Mouse (Mus musculus) v-Abl transformed pro-B cells (cell line): ENCODE results near the gene Map3k6.

ENCODE experiments used
- in situ Hi-C, 2 experiments: fragments of 400-800 bp; cut with MboI; formaldehyde crosslinking; loops; one replicate each; pipeline ENCODE4 v1.15.1; 2025; ENCODE audit not compliant: unreplicated experiment in 2 of 2

Gene Map3k6

DNA sequence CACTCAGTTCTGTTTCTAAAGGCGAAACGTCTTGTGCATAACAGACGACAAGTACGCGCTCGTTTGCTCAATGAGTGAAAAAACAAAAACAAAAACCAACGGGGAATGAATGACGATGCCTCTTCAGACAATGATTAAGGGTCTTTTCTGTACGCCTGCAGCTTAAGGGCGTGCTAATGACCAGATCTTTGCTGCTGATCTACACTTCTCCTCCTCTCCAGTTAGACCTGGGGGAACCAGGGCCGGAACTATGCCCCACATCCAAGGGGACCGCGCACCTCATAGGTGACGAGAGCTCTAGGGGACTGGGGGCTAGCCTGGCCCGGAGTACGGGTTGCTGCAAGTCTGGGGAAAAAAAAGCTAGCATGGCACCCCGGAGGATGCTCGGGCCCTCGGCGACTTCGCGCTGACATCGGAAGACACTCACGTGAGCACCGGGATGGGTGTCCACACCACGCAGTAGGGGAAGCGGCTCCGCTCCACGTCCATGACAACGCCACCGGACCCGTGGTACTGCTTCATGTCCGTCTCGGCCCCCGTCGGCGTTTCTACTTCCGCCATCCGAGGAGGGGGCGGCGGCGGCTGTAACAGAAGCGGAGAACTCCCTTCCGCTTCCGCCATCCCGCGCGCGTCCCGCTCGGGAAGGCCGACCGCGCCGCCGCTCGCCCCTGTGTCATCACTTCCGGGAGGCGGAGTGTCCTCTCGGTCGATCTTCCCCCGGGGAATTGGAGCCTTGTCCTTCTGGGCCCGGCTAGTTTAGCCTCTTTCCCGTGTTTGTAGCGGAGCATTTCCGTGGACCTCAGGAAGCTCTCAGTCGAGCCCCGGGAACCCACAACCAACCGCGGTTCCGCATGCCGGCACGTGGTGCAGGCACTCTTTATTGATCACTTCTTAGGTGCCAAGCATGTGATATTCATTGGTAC lies 36.7 kb downstream of the Map3k6 start, which contains the start of gene Tmem222:
Gene Tmem222, minus strand, starts transcription at position 689 of the 923 bp plus-strand sequence.
- in situ Hi-C loops: no loop called here

DNA sequence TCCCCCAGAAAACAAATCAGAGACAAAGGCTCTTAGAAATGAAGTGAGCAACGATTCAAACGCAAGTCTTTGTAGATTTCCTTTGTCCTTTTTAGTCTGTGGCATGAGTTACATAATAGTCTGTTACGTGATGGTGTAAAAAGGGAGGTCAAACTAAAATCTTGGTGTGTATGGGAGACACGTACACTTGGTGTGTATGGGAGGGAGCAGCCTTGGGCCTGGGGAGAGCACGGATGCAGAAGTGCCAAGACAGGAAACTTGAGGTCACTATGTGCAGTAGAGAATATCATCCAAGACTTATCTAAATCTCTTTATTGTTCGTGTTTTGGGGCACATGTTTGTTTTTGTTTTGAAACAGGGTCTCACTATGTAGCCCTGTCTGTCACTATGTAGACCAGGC lies 37.4 kb downstream of the Map3k6 start:
- in situ Hi-C loops: no loop called here

DNA sequence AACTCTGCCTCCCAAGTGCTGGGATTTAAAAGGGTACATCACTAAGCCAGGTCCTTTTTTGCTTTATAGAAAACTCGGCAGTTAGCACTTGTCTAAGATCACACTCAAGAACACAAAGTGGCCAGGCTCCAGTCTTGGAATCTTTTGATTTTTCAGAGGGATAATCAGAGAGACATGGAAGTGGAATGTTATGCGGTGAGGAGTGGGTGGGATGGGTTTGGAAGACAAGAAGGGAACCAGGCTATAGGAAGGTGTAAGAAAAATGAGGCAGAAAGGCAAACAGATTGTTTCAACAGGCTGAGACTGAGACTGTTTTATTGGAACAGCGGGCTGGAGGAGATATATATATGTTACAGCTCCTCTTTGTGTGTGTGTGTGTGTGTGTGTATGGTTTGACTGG lies 37.9 kb downstream of the Map3k6 start:
- in situ Hi-C loops: no loop called here

DNA sequence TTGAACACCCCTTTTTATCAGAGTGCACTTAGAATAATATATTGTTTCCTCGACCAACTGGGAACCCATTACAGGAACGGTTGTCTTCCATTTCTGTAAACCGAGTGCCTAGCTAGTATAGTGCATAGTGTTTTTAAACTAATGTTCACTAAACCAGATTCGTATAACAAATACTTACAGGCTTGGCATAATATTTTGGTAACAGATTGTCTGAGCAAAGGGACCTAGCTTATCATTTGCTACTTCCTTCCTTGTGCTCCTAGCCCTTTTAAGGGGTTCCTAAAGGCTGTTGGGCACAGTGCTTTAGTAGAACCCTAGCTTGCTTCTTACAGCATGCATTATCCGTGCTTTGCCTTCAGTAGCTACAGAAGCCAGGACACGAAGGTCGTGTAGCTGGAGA lies 40.9 kb downstream of the Map3k6 start:
- in situ Hi-C loops: no loop called here

DNA sequence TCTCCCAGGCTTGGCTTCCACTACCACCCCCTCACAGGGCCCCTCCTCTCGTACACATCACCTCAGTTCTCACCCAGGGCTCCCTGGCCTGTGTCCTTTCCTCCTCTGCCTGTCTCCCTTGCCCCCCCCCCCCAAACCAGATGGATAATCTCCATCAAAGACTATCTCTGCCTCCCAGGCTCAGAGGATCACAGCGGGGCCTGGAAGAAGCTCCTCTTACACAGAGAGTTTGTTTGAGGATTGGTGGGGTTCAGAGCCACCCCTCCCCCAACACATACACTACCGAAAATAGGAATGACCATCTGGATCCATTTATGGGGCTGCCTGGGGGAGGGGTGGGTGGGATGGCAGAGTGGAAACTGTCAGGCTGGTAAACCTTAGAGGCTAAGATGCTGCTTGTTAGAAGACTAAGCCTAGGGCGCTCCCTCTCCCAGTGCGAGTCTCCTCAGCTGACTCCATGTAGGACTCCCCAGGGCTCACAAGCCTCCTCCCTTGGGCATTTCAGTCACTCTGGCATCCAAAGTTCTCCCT lies 41.4 kb downstream of the Map3k6 start:
- in situ Hi-C loops: no loop called here

DNA sequence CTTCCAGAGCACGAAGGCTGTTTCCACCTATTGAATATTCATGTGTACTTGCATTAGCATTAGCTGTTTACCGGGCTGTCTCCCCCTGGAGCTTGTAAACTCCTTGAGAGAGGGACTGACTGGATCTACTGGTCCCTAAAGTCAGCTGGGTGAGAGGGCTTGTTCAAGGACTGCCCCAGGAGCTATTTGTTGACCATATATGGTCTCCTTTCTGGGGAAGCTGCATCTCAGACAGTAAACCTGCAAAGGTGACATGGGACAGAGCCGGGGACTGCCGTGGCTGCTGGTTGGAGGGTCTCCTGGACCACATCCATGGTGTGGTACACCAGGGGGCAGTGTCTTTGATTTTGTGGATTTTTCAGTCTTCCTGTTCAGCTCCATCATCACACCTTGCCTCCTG lies 42.0 kb downstream of the Map3k6 start:
- in situ Hi-C loops: no loop called here

DNA sequence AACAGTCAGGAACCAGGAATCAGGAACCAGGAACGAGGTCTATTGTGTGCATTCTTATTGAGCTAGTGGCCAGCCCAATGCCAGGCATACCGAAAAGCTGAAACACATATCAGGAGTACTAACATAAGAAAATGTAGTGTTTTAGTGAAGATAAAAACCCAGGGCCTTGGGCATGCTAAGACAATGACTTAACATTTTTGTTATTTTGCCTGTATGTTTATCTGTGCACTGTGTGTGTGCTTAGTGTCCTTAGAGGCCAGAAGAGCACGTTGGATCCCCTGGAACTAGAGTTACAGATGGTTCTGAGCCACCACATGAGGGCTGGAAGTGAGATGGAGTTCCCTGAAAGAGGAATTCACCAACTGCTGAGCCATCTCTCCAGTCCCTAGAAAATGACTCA lies 44.7 kb downstream of the Map3k6 start:
- in situ Hi-C loops: no loop called here

DNA sequence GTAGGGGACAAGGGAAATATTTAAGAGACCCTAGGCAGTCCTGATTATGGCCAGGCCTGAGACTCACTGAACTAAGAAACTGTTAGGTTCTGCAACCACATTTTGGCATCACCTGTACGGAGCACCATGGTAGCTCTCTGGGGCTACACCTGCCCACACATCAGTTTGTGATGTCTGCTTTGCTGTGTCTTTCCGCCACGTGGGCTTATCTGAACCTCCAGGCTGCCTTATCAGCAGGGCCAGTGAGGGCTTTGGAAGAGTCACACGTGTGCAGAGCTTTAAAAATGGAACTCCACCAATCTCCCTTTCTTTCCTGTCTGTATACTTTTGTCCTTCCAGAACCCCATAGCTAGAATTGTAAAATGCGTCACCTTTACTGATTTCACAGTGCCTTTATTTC lies 45.3 kb downstream of the Map3k6 start:
- in situ Hi-C loops: no loop called here

DNA sequence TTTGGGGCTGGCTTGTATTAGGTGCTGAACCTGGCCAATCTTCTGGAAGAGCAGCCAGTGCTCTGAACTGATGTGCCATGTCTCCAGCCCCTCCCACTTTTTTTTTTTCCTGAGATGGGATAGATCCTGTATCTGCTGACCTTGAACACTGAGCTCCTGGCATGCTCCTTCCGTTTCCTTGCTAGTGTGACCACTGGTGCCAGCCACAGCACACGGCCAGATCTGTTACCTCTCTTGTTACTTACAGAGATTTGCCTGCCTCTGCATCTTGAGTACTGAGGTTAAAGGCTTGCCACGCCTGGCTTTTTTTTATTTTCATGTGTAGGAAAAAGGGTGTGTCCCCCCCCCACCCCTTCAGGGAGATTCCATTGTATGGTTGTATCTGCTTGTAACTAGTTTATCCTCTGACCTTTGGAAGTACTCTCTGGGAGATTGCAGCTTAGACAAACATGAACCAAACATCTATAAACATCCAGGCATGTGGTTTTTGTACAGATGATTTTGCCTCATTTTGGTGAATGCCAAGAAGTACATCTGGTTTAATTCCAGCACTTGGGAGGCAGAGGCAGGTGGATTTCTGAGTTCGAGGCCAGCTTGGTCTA lies 46.0 kb downstream of the Map3k6 start:
- in situ Hi-C loops: no loop called here

DNA sequence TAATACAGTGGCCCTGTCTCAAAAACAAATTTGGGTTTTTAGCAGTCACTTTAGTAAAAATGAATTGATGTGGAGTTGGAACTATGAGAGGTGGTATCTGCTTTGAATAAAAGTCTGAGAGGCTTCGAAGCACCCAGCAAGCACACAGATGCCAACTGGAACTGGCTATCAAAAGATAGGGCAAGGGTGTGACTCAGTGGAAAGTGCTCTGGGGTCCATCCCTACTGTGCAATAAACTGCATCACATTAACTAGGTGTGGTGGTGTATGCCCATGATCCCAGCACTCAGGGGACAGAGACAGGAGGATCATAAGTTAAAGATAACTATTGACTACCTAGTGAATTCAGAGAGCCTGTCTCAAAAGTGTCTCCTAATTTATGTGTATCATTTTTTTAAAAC lies 50.6 kb downstream of the Map3k6 start:
- in situ Hi-C loops: no loop called here

DNA sequence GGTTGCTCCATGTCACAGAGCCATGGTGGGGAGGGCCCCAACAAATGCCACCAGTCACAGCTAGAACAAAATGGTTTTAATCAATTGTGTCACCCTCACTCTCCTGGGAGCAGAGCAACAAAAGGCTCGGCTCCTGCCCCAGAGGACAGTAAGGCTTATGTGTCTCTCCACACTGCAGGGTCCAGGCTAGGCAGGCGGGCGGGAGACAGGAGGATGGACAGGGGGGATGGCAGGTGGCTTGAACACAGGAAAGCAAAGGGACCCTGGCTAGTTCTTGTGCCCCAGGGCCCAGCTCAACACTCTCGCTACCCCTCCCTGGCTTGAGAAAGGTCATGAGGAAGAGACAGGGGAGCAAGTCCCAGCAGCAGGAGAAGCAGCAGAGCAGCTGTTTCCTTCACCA lies 51.8 kb downstream of the Map3k6 start:
- in situ Hi-C loops: no loop called here

DNA sequence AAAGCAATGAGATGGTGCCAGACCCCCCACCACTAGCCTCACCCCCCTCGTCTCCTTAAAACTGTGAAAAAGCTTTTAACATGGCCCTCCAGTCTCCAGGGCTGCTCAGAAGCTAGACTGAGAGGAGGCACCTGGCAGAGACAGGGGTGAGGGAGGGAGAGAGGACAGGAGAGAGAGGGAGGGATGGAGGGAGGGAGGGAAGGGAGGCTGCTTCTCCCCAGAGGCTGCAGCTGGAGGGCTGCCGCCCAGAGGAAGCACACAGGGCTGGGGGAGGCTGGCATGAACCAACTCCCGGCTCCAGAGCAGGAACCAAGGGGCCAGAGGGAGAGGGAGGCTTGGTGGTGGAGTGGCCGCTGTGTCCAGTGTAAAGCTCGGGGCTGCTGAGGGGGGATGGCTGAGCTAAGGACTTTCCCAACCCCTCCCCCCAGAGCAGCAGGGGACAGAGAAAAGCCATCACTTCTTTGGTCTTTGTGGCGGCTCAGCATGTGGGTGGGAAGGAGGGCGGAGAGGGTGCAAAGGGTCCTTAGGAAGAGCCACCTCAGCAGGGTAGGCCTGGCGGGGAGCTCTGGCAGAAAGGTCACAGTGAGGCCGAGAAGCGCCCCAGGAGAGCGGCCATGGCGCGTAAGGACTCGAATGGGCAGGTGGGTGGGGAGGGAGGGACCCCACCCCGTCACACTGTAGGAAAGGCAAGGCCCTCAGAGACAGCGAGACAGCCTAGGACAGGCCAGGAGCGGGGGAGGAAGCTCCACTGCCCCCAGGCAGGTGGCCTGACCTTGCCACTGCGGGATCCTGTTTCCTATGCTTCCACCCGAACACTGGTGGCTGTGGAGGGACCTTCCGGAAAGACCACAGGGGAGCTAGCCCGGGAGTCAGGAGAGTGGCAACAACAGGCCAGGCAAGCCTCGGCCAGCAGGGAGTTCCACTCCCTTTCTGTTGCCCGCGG lies 52.6 kb downstream of the Map3k6 start:
- in situ Hi-C loops: no loop called here

DNA sequence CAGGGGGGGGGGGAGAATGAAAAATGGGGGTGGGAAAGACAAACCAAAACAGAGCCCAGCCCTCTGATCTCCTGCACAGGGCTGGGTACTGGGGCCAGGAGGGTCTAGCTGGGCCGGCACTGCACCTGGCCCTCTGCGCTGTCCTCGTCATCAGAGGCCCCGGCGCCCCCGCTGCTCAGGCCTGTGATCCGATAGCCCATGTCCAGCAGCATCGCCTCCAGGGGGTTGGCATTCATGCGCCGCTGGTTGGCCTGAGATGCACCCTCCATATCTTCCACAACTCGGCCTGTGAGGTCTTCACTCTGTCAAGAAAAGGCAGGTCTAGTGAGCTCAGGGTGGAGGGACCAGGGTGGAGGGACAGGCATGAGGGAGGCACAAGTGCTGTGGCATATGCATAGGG lies 53.5 kb downstream of the Map3k6 start:
- in situ Hi-C loops: no loop called here

DNA sequence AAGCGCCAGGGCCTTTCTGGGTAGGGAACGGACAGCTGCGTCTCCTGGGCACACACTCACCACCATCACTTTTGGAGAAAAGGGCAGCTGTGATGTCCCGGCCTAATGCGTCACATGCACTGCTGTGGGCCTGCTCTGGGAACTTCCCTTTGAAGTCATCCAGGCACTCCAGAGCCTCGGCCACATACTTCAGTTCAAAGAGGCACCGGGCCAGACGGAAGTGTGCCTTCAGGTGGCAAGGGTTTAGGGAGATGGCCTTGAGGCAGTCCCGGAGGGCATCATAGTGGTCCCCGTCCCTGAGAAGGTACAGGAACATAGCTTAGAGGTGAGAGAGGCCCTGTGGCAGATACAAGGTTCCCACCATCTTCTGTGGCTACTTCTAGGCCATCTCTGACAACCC lies 56.7 kb downstream of the Map3k6 start:
- in situ Hi-C loops: loop anchor here in 1 of 2 experiments (5.0 kb wide), 1 partner anchor 80 kb away; no protein-coding TSS in a partner anchor

DNA sequence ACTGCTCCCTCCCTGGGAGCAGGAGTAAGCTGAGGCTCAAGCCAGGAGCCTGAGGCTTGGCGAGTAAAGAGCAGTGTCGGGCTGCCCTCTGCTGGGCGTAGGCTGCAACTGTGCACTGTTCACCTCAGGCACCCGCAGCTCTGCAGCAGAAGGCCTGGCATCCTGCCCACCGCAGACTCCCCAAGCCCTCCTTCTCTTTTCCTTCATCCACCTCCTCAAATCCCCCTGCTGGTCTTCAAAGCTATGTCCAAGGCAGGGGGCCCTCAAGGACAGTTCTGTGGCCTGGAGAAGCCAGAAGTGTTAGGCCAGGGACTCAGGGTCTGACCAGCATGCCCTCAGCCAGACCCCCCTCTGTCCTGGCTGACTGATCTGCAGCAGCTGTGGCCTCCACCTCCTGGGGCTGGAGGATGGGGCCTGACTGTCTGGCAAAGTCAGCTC lies 57.2 kb downstream of the Map3k6 start:
- in situ Hi-C loops: loop anchor here in 1 of 2 experiments (5.0 kb wide), 1 partner anchor 81 kb away; no protein-coding TSS in a partner anchor

DNA sequence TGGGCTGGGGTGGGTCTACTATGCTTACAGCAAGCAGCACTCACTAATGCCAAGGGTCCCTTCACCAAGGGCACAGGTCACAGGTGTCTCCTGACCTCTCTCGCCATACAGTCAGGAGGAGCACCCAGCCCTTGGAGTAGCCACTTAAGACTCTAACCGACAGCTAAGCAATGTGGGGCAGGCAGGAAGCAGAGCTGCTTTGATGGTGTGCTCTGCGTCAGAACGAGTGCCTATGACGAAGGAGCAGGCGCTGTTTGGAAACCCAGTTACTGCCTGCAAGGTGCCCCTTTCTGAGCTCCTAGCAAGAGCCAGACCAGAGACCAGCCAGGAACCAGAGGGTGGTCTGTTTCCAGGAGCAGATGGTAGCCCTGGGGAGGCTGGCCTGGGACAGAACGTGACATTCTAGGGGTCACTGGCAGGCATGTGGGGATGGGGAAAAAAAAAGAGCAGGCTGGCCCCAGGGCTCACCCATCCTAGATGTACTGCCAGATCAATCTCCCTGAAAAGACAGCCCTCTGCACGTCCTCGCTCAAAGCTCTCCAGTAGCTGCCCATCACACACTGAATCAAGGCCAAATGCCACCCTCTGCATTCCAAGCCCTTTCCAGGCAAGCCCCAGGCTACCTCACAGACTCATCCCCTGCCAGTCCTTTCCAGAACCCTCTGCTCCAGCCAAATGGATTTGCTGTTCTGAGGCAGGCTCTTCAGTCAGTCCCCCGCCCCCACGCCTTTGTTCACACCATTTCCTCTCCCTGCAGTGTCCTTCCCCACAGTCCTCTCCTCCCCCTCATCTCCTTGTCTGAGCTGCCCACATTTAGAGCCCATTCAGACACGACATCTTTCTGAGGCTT lies 58.1 kb downstream of the Map3k6 start:
- in situ Hi-C loops: loop anchor here in 1 of 2 experiments (5.0 kb wide), 1 partner anchor 81 kb away; no protein-coding TSS in a partner anchor

DNA sequence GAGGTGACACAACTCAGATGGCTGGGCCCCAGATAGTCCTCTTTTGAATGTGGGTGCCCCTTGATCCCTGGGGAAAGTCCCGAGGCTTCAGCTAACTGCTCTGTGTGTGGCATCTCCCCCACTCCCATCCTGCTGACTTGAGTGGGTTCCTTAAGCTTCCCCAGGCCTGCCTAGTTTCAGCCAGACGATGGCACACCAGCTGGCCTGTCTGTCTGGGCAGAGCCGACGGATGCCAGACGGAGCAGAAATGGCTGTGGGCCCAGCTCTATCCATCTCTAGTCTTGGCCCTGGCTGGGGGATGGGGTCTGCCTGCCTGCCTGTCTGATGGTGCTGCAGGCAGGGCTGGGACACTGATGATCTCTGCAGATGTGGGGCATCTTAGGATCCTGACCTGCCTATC lies 59.1 kb downstream of the Map3k6 start:
- in situ Hi-C loops: loop anchor here (5.0 to 25.0 kb wide), 6 partner anchors 82 to 538 kb away; no protein-coding TSS in a partner anchor

DNA sequence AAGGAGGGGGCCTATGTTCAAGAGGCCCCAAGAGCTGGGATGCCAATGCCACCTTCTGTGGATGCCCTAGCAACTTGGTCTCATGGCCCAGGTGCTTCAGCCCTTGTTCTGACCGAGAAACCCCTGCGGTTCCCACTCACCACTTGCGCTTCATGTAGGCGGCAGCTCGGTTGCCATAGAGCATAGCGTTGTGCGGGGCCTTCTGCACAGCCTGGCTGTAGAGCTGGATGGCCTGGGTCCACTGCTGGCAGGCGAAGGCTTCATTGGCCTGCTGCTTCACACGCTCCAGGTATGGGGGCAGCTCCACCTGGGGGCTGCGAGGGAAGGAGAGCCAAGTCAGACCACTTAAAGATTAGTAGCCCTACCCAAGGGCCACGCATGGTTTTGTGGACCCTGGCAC lies 59.8 kb downstream of the Map3k6 start:
- in situ Hi-C loops: loop anchor here (5.0 to 25.0 kb wide), 6 partner anchors 83 to 537 kb away; no protein-coding TSS in a partner anchor

DNA sequence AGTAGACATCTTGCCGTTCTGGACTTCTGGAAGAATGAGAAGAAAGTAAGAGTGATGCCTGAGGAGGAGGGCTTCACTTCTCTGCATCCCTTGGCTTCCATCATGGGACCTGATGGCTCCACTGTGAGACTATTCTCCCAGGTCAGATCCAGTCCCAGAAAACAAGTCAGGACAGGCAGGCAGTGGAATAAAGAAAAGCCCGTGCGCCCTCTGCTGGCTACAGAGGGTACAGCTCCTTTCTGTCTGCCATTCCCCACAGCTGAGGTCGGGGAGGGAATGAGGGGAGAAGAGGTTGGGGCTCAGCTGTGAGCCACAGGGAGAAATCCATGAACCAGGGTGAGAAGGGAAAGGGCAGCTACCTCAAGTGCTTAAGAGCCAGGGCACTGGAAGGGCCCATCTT lies 61.2 kb downstream of the Map3k6 start:
- in situ Hi-C loops: loop anchor here (5.0 to 25.0 kb wide), 6 partner anchors 85 to 535 kb away; no protein-coding TSS in a partner anchor
